Mouse (Mus musculus) intestine, embryonic 14.5 days (tissue): ENCODE measurements around the gene Fgfr2. TPM values are rescaled to one million over a fixed set of nuclear protein-coding genes. Genes with fewer than 3 reads are reported as not detected.

Source experiments
- ATAC-seq: fragments of 200-750 bp; cut with Nextera tagmentation; replicated peaks from 2 replicates; pipeline ENCODE4 v1.8.0; 2017; ENCODE audit warnings: low read depth, moderate number of reproducible peaks, moderate TSS enrichment, moderate library complexity; ENCODE audit not compliant: low FRiP score, low TSS enrichment
- DNase-seq: peaks from one replicate; pipeline ENCODE4 v3.0.0-alpha.2; 2018; ENCODE audit warnings: low spot score
- H3K27ac ChIP-seq: fragments of 300-500 bp; sonication (generic); 2 replicates; pipeline ENCODE4 v1.5.1; 2014; ENCODE audit warnings: low read depth, mild to moderate bottlenecking, control low read depth
- H3K27me3 ChIP-seq: fragments of 300-500 bp; sonication (generic); replicated peaks from 2 replicates; pipeline ENCODE4 v1.6.1; 2014; ENCODE audit warnings: low read length, control low read depth; ENCODE audit not compliant: control insufficient read depth, insufficient read depth
- H3K36me3 ChIP-seq: fragments of 300-500 bp; sonication (generic); 2 replicates; pipeline ENCODE4 v1.6.1; 2014; ENCODE audit warnings: low read length, control low read depth; ENCODE audit not compliant: control insufficient read depth, insufficient read depth
- H3K4me1 ChIP-seq: fragments of 300-500 bp; sonication (generic); replicated peaks from 2 replicates; pipeline ENCODE4 v1.6.1; 2014; ENCODE audit warnings: low read length, control low read depth, mixed read lengths; ENCODE audit not compliant: control insufficient read depth, insufficient read depth
- H3K4me2 ChIP-seq: fragments of 300-500 bp; sonication (generic); 2 replicates; pipeline ENCODE4 v1.6.1; 2014; ENCODE audit warnings: low read length
- H3K4me3 ChIP-seq: fragments of 300-500 bp; sonication (generic); 2 replicates; pipeline ENCODE4 v1.5.1; 2014; ENCODE audit warnings: low read depth, low read length, control low read depth, mixed read lengths
- H3K9ac ChIP-seq: fragments of 300-500 bp; sonication (generic); 2 replicates; pipeline ENCODE4 v1.6.1; 2014; ENCODE audit warnings: mild to moderate bottlenecking, low read length
- H3K9me3 ChIP-seq: fragments of 300-500 bp; sonication (generic); 2 replicates; pipeline ENCODE4 v1.6.1; 2016; ENCODE audit warnings: low read length, control low read depth; ENCODE audit not compliant: control insufficient read depth
- WGBS: fragments of 180-500 bp; shearing (Covaris S2); extraction: QIAGEN DNeasy Blood & Tissue Kit; methylation state at CpG from one replicate; pipeline ENCODE4 v1.1.7; 2014; 5-methylcytosine and 5-hydroxymethylcytosine counted together
- polyA plus RNA-seq: library from polyadenylated mRNA; unstranded; fragments of >200 nt; fragmentation: Nextera tagmentation; extraction: Ambion mirVana; gene quantifications from 2 replicates; pipeline ENCODE4 v1.2.1, GENCODE M21; 2014

Gene Fgfr2
- polyA plus RNA-seq, 1 experiment from 2014 or later: 105 TPM

- ATAC-seq (no peak), DNase-seq (no peak)
- Histone ChIP-seq H3K9ac (no peak overlapping the region), H3K4me3 (no peak overlapping the region), H3K4me2 (no peak overlapping the region), H3K4me1 (no peaks in the 10 kb centered on the region), H3K27me3 (no peaks in the 10 kb centered on the region), H3K27ac (no peak overlapping the region), H3K36me3 (no peaks in the 10 kb centered on the region), H3K9me3 (no peaks in the 10 kb centered on the region)
- WGBS: 82% methylated on average over 5 of the region's 5 CpGs
These were observed 1109.2 kb downstream of the Fgfr2 start for GRCm38 (mm10) chr7:132013970-132014369.

GRCm38 (mm10) chr7:132012969-132013679 lies 1110.0 kb downstream of the Fgfr2 start:
- WGBS: 29% methylated on average over 1 of the region's 1 CpGs

GRCm38 (mm10) chr7:132009002-132009401 lies 1114.1 kb downstream of the Fgfr2 start:
- Histone ChIP-seq H3K4me3 (no peak overlapping the region), H3K9ac (no peak overlapping the region), H3K4me1 (no peaks in the 10 kb centered on the region), H3K9me3 (no peaks in the 10 kb centered on the region), H3K27ac (no peak overlapping the region), H3K4me2 (no peak overlapping the region), H3K27me3 (no peaks in the 10 kb centered on the region), H3K36me3 (no peaks in the 10 kb centered on the region)
- ATAC-seq: no peak
- WGBS: 71% methylated on average over 7 of the region's 7 CpGs
- DNase-seq: no peak

More at GRCm38 (mm10) chr7:132012969-132013679, 1110.0 kb downstream of the Fgfr2 start:
- no peaks in the 10 kb centered on the region for H3K4me1 ChIP-seq
- no peaks in the 10 kb centered on the region for H3K36me3 ChIP-seq
- ATAC-seq: no peak
- H3K9me3 ChIP-seq: no peaks in the 10 kb centered on the region
- H3K9ac ChIP-seq: no peak overlapping the region
- H3K27ac ChIP-seq: no peak overlapping the region
- H3K27me3 ChIP-seq: no peaks in the 10 kb centered on the region
- H3K4me2 ChIP-seq: no peak overlapping the region
- H3K4me3 ChIP-seq: no peak overlapping the region
- no peak for DNase-seq

GRCm38 (mm10) chr7:132005996-132006696 lies 1117.0 kb downstream of the Fgfr2 start:
- ATAC-seq: no peak
- H3K27me3 ChIP-seq: no peaks in the 10 kb centered on the region
- no peaks in the 10 kb centered on the region for H3K9me3 ChIP-seq
- no peak overlapping the region for H3K4me3 ChIP-seq
- H3K36me3 ChIP-seq: no peaks in the 10 kb centered on the region
- WGBS: 72% methylated on average over 14 of the region's 14 CpGs
- H3K27ac ChIP-seq: no peak overlapping the region
- no peak overlapping the region for H3K4me2 ChIP-seq
- H3K4me1 ChIP-seq: no peaks in the 10 kb centered on the region
- no peak for DNase-seq
- H3K9ac ChIP-seq: no peak overlapping the region

GRCm38 (mm10) chr7:131992873-131993272 lies 1130.3 kb downstream of the Fgfr2 start:
- H3K27me3 ChIP-seq: no peaks in the 10 kb centered on the region
- WGBS: 70% methylated on average over 3 of the region's 3 CpGs
- H3K9ac ChIP-seq: no peak overlapping the region
- no peaks in the 10 kb centered on the region for H3K4me1 ChIP-seq
- H3K36me3 ChIP-seq: no peaks in the 10 kb centered on the region
- H3K27ac ChIP-seq: no peak overlapping the region
- H3K4me2 ChIP-seq: no peak overlapping the region
- DNase-seq (no peak), ATAC-seq (no peak)
- no peak overlapping the region for H3K4me3 ChIP-seq
- no peaks in the 10 kb centered on the region for H3K9me3 ChIP-seq

- H3K9ac ChIP-seq: no peak overlapping the region
- H3K27me3 ChIP-seq: no peaks in the 10 kb centered on the region
- no peaks in the 10 kb centered on the region for H3K4me1 ChIP-seq
- H3K36me3 ChIP-seq: no peaks in the 10 kb centered on the region
- H3K4me3 ChIP-seq: no peak overlapping the region
- no peaks in the 10 kb centered on the region for H3K9me3 ChIP-seq
- ATAC-seq: no peak
- H3K4me2 ChIP-seq: no peak overlapping the region
- DNase-seq: no peak
- H3K27ac ChIP-seq: no peak overlapping the region
- WGBS: 64% methylated on average over 1 of the region's 1 CpGs
These were observed 1130.9 kb downstream of the Fgfr2 start for GRCm38 (mm10) chr7:131992226-131992625.

GRCm38 (mm10) chr7:131989056-131989455 lies 1134.1 kb downstream of the Fgfr2 start:
- DNase-seq (no peak), ATAC-seq (no peak)
- WGBS: 20% methylated on average over 6 of the region's 6 CpGs
- Histone ChIP-seq H3K9me3 (no peaks in the 10 kb centered on the region), H3K27me3 (no peaks in the 10 kb centered on the region), H3K27ac (no peak overlapping the region), H3K36me3 (no peaks in the 10 kb centered on the region), H3K4me2 (no peak overlapping the region), H3K4me1 (no peaks in the 10 kb centered on the region), H3K9ac (no peak overlapping the region), H3K4me3 (no peak overlapping the region)

- H3K27ac ChIP-seq: no peak overlapping the region
- DNase-seq (no peak), ATAC-seq (no peak)
- no peaks in the 10 kb centered on the region for H3K36me3 ChIP-seq
- H3K4me1 ChIP-seq: no peaks in the 10 kb centered on the region
- H3K27me3 ChIP-seq: no peaks in the 10 kb centered on the region
- H3K9me3 ChIP-seq: no peaks in the 10 kb centered on the region
- WGBS: 58% methylated on average over 11 of the region's 11 CpGs
- H3K4me3 ChIP-seq: no peak overlapping the region
- H3K4me2 ChIP-seq: no peak overlapping the region
- no peak overlapping the region for H3K9ac ChIP-seq
These were observed 1144.5 kb downstream of the Fgfr2 start for GRCm38 (mm10) chr7:131978609-131979008.

GRCm38 (mm10) chr7:131975867-131976266 lies 1147.3 kb downstream of the Fgfr2 start:
- Histone ChIP-seq H3K9ac (no peak overlapping the region), H3K9me3 (no peaks in the 10 kb centered on the region), H3K4me1 (no peaks in the 10 kb centered on the region), H3K27me3 (no peaks in the 10 kb centered on the region), H3K4me2 (no peak overlapping the region), H3K4me3 (no peak overlapping the region), H3K36me3 (no peaks in the 10 kb centered on the region), H3K27ac (no peak overlapping the region)
- 75% methylated on average over 6 of the region's 6 CpGs for WGBS
- ATAC-seq (no peak), DNase-seq (no peak)
